Mouse (Mus musculus) splenic B cell, adult 2 months (primary cell): ENCODE data around the gene Mgarp.
"Not testable (repeated sequence)": the region's sequence is repeated elsewhere in the genome, so short reads cannot be mapped to it uniquely, and the experiment has no call there.

ENCODE experiments used
- DNase-seq: peaks from one replicate; pipeline ENCODE4 v3.0.0-alpha.2; 2011; ENCODE audit warnings: low read depth, low spot score
- H3K27me3 ChIP-seq: 2 replicates; pipeline ENCODE4 v1.6.1; 2012; ENCODE audit warnings: mild to moderate bottlenecking, low read length, moderate library complexity, mixed read lengths; ENCODE audit not compliant: control insufficient read depth, poor library complexity, insufficient read depth, severe bottlenecking
- H3K36me3 ChIP-seq: 2 replicates; pipeline ENCODE4 v1.6.1; 2012; ENCODE audit warnings: mild to moderate bottlenecking, low read length, moderate library complexity, mixed read lengths; ENCODE audit not compliant: control insufficient read depth, poor library complexity, insufficient read depth, severe bottlenecking

Gene Mgarp

DNA sequence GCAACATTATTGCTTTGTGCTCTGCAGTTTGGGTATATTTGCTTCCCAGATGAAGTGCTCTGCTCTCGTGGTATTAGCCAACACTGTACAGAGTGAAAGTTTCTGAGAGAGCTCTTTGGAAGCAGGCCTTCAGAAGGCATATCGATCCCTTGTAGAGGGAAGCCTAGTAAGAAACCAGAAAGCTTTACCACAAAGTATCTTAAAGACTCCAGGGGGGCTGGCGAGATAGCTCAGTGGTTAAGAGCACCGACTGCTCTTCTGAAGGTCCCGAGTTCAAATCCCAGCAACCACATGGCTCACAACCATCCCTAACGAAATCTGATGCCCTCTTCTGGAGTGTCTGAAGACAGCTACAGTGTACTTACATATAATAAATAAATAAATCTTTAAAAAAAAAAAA, 52.4 kb downstream of the Mgarp start:
- not testable (repeated sequence) for H3K36me3 ChIP-seq, H3K27me3 ChIP-seq, DNase-seq

DNA sequence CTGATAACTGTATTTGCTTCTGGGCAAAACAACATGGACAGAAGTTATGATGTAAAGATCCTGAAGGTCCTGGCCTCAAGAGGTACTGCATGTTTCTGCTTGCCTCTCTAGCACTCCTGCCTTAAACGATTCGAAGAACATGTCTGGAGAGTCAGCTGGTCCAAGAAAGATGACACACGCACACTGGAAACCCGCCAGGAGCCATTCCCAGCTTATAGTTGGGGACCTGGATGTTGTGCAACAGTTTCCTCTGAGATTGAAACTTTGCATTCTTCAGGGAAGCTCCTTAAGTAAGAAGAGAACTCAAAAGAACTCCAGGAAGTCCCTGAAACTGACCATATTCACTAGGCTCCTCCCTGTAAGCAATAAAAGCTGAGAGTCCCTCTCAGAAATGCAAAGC, 53.3 kb downstream of the Mgarp start:
- H3K27me3 ChIP-seq = no peaks in the 10 kb centered on the region
- no peaks in the 10 kb centered on the region for H3K36me3 ChIP-seq
- no peak for DNase-seq

DNA sequence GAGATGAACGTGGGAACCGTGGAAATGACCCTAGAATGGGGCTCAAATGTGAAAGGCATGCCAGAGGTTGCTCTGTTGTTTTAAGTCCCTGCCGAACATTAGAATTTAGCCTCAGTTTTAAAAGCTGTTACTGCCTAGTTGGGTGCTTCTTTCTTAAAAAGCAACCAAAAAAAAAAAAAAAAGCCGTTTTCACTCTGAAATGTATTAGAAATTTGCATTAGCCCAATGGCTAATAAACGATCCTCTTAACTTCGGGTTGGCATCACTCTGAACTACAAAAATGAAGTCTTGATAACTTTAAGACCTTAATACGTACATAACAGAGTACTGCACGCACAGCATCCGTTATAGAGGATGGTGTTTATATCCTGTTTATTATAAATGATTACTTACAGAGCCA, 54.4 kb downstream of the Mgarp start:
- Histone ChIP-seq H3K27me3 (no peaks in the 10 kb centered on the region), H3K36me3 (no peaks in the 10 kb centered on the region)
- no peak for DNase-seq

DNA sequence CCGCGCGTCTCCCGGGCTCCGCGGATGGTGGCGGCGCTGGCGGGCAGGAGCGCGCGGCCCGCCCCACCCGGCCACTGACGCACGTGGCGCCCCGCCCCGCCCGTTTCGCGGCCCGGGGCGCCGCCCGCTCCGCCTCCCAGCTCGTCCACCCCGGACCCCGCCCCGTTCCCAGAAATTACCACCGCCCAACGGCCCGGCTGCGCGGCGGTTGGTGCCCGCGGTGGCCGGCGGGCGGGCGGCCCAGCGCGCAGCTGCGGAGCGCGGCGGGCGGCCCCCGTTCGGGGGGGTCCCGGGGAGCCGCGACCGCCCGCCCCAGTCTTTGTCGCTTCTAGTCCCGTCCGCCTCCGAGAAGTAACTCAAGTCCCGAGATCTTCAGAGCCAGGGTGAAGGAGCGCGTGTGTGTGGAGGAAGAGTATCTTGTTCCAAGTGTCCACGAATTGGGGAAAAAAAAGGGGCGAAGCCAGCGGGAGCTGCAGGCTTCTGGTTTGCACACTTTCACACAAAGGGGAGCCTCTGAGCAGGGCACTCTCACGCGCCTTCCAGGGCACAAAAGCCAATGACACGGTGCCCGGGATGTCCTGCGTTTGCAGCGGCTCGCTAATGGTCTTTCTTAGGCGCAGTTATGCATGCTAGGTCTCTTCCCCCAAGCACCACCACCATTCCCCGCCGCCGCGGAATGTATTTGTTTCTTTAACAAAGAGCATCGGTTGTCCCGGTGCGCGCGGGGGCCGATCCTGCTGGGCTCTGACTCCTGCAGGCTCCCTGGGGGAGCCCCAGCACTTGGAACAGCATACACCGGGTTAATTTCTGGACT, 55.1 kb downstream of the Mgarp start:
- DNase-seq = peak; percentile 79
- Histone ChIP-seq H3K36me3 (no peaks in the 10 kb centered on the region), H3K27me3 (no peaks in the 10 kb centered on the region)

DNA sequence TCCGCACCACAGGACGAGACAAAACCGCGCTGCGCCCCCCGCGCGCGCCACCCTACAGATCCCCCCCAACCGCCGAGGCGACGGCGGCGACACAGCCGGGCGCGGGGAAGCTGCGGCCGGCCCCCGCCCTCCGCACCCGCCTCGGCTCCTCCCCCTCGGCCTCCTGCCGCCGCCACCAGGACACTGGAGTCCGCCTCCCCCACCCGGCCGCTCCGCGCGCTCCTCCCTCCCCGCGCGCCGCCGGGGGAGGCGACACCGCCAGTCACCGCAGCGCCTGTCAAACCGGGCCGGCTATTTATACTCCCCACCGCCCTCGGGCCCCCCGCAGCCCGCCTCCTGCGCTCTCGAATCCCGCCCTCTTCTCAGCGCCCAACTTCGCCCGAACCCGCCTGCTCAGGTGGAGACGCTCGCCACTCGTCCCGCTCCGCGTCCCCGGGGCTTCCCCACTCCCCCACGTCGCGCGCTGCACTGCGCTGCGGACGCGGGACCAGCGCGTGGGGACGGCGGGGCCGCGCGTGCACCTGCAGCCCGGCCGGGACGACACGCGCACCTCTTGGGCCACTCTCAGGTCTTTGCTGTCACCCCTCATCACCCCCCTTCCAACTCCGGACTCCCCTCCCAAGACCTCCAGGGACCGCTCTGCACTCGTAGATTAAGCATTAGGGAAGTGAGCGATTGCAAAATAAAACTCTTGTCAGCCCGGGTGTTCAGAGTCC, 55.8 kb downstream of the Mgarp start, which contains the start of gene Elf2:
Gene Elf2, minus strand, starts transcription at position 112 of the 716 bp plus-strand sequence.
- no peaks in the 10 kb centered on the region for H3K36me3 ChIP-seq
- peak; percentile 90 for DNase-seq
- no peaks in the 10 kb centered on the region for H3K27me3 ChIP-seq

DNA sequence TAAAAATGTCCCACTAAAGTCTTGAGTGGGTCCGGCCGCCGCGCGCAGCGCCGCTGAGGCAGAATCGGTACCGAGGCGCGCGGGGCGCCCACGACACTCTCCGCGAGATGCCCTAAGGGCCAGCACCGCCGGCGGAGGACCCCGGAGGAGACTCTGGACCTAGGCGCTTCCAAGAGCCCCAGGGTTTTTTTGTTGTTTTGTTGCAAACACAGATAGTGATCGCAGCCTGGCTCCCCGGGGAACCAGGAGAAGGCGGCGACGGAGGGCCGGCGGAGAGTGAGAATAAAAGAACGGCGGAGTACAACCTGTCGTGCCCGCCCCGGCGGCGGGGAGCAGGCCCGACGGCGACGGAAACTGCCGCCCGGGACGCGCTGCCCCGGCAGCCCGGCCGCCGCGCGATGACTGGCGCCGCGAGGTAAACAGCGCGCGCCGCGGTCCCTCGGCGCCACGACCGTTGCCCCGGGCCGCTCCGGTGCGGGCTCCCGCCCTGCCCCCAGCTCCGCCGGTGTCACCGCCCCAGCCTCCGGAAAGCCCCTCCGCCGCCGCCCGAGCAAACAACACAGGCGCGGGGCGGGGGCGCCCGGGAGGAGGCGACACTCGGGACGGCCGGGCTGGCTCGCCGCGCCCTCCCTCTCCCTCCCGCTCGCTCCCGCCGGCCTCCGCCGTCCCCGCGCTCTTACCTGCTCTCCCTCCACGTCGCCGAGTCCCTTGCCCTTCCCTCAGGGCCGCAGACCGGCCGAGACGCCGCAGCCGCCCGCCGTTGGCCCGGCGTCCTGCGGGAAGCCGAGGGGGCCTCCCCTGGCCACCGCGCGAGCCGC, 56.6 kb downstream of the Mgarp start:
- peak; percentile 69 for DNase-seq
- H3K36me3 ChIP-seq = no peaks in the 10 kb centered on the region

DNA sequence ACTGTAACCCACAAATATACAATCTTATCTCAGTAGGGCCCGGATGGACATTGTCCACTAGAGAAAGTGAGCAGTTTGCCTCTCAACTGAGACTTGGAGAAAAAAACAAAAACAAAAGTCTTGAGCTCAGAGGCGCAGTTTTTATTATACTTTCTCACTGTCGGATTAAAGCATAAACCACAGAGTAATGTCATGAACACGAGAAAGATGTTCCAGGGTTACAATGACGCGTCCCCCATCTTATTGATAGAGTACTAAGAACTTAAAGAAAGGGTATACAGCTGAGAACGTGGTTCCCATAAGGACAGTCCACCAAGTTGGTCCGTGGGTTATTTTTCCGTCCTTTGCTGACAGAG, 57.2 kb downstream of the Mgarp start:
- Histone ChIP-seq H3K27me3 (no peaks in the 10 kb centered on the region), H3K36me3 (no peaks in the 10 kb centered on the region)
- DNase-seq = no peak

More for the DNA sequence above, 56.6 kb downstream of the Mgarp start:
- H3K27me3 ChIP-seq = no peaks in the 10 kb centered on the region
